Mouse (Mus musculus) lung, adult 2 months (tissue): ENCODE measurements at regions not wholly inside any gene's neighbourhood (a gene's known extent, or its start where the extent isn't known, plus 50 kb on each side); places are given as distances from the start of the nearest gene placed in this dataset.

Experiments used
- CTCF ChIP-seq: fragments of 200-500 bp; IDR thresholded peaks from 2 replicates; pipeline ENCODE4 v1.5.1; 2011; ENCODE audit warnings: mild to moderate bottlenecking, low read length, control low read depth; ENCODE audit not compliant: insufficient read depth
- POLR2A ChIP-seq: fragments of 200-500 bp; IDR thresholded peaks from 2 replicates; pipeline ENCODE4 v1.6.1; 2011; ENCODE audit warnings: low read depth, mild to moderate bottlenecking, control low read depth, low read length, borderline replicate concordance; ENCODE audit errors: extremely low read depth

GRCm38 (mm10) chr9:85568877-85569276 is 180.3 kb downstream of the Ibtk start:
- TF ChIP-seq CTCF (no peak), POLR2A (no peak)
